In genomic region chr2:84883942-84884341, GRCm38 (mm10) we compare ENCODE assay signal across 15 mouse cellular contexts. TPM values are rescaled to one million over a fixed set of nuclear protein-coding genes. Genes with fewer than 3 reads are reported as not detected.
DNase-seq lines count a peak whose midpoint lies in the region; ATAC-seq and TF ChIP-seq lines count a peak whose summit lies in the region.
"Had no signal": no experiment of that assay in that cellular context is flagged by ENCODE, and none has a peak within 500 bp of the region (broad histone marks: within the 10 kb centered on the region; RNA-seq: fewer than 3 reads in every experiment).

No protein-coding gene starts in this region.

- no peak for DNase-seq in heart, embryonic 10.5 days (ENCODE audit: low spot score)
- no peak for DNase-seq in heart, postnatal 36 days
- no peak for DNase-seq in left cerebral cortex, adult 2 months (ENCODE audit: extremely low spot score in 1 of 2, low spot score in 2 of 2)
- DNase-seq in left cerebral cortex, adult 8-10 months (ENCODE audit: low spot score in 2 of 2) = no peak
- no peak for DNase-seq in cerebellum, adult 9-11 months
- DNase-seq in lung, postnatal 14 days = no peak
- DNase-seq: kidney, postnatal 36 days; lung, postnatal 4 days; right cerebral cortex, postnatal 25 days; thymus, adult 18-20 months had no signal

- ATAC-seq in forebrain, embryonic 13.5 days = no peak
- ATAC-seq in midbrain, embryonic 15.5 days (replicated peaks) = no peak

- intact Hi-C loops in heart, postnatal 36 days (cut with DNase I) = no loop called here
- intact Hi-C loops in left cerebral cortex, adult 2 months (cut with DNase I) = loop anchor here (5.0 to 10.0 kb wide), 2 partner anchors 152 to 329 kb away; partner anchors contain the start of gene Ypel4

- peaks cover 99% of the 10 kb centered on the region for H3K27me3 ChIP-seq in heart, embryonic 10.5 days (ENCODE audit: insufficient read depth, poor library complexity, severe bottlenecking)
- peaks cover 78% of the 10 kb centered on the region for H3K27me3 ChIP-seq in forebrain, embryonic 13.5 days
- peaks cover 42% of the 10 kb centered on the region for H3K27me3 ChIP-seq in midbrain, embryonic 15.5 days (replicated peaks)

- peaks cover 52% of the 10 kb centered on the region for H3K4me1 ChIP-seq in heart, embryonic 10.5 days
- peaks cover 44% of the 10 kb centered on the region for H3K4me1 ChIP-seq in forebrain, embryonic 13.5 days
- peaks cover 40% of the 10 kb centered on the region for H3K4me1 ChIP-seq in midbrain, embryonic 15.5 days

- H3K9me3 ChIP-seq in heart, embryonic 10.5 days = no peaks in the 10 kb centered on the region
- no peaks in the 10 kb centered on the region for H3K9me3 ChIP-seq in forebrain, embryonic 13.5 days (replicated peaks)
- no peaks in the 10 kb centered on the region for H3K9me3 ChIP-seq in midbrain, embryonic 15.5 days
- H3K9me3 ChIP-seq: embryonic facial prominence, embryonic 15.5 days had no signal

- no peaks in the 10 kb centered on the region for H3K36me3 ChIP-seq in heart, embryonic 10.5 days
- H3K36me3 ChIP-seq in forebrain, embryonic 13.5 days (ENCODE audit: poor library complexity, severe bottlenecking) = 0 out of 2 replicates have a peak, but pooled peaks cover 4% of the 10 kb centered on the region
- no peaks in the 10 kb centered on the region for H3K36me3 ChIP-seq in midbrain, embryonic 15.5 days (replicated peaks)
- H3K36me3 ChIP-seq: embryonic facial prominence, embryonic 15.5 days; G1E had no signal

- no peak for TF ChIP-seq CTCF in left cerebral cortex, adult 2 months (IDR thresholded peaks at IDR 0.05)

- peak overlapping the region; percentile 93 for H3K4me2 ChIP-seq in forebrain, embryonic 13.5 days
- peak overlapping the region; percentile 48 for H3K4me2 ChIP-seq in midbrain, embryonic 15.5 days

- H3K9ac ChIP-seq in forebrain, embryonic 13.5 days = no peak overlapping the region
- no peak overlapping the region for H3K9ac ChIP-seq in midbrain, embryonic 15.5 days
- H3K9ac ChIP-seq: embryonic facial prominence, embryonic 15.5 days had no signal

- WGBS in heart, embryonic 10.5 days = 49% methylated on average over 4 of the region's 4 CpGs
- 67% methylated on average over 4 of the region's 4 CpGs for WGBS in forebrain, embryonic 13.5 days
- WGBS in midbrain, embryonic 15.5 days = 67% methylated on average over 4 of the region's 4 CpGs

- 0 out of 2 replicates have a peak overlapping the region, but pooled peaks have one; percentile 45 for H3K4me3 ChIP-seq in heart, embryonic 10.5 days
- H3K4me3 ChIP-seq in left cerebral cortex, adult 2 months = peak overlapping the region; percentile 81
- peak overlapping the region; percentile 73 for H3K4me3 ChIP-seq in forebrain, embryonic 13.5 days
- peak overlapping the region; percentile 19; the same call in 1 of the 2 replicates for H3K4me3 ChIP-seq in midbrain, embryonic 15.5 days
- H3K4me3 ChIP-seq: embryonic facial prominence, embryonic 15.5 days had no signal

- 0 out of 2 replicates have a peak overlapping the region, but pooled peaks have one; percentile 47 for H3K27ac ChIP-seq in heart, embryonic 10.5 days
- peak overlapping the region; percentile 67; the same call in 1 of the 2 replicates for H3K27ac ChIP-seq in left cerebral cortex, adult 2 months
- H3K27ac ChIP-seq in forebrain, embryonic 13.5 days = no peak overlapping the region
- H3K27ac ChIP-seq in midbrain, embryonic 15.5 days = no peak overlapping the region
- H3K27ac ChIP-seq: embryonic facial prominence, embryonic 15.5 days had no signal

RNA-seq across cellular contexts. Expression of gene Rtn4rl2, which starts 2.6 kb away (rescaled TPM):
- 0.33 and 0.88 TPM in 2 replicates for polyA plus RNA-seq in heart, embryonic 10.5 days (2016; fragmentation: Nextera tagmentation; extraction: Ambion mirVana)
- total RNA-seq in heart, postnatal 36 days (2021) = 1 to 10 TPM; 2.6 to 3.2 TPM
- 100 to 1,000 TPM in 1 of 2 experiments, 10 to 100 TPM in 1; 99.5 to 113 TPM for total RNA-seq in left cerebral cortex, adult 2 months (2021)
- 10 to 100 TPM; 57.0 to 74.6 (median 70.2) TPM for total RNA-seq in left cerebral cortex, adult 8-10 months (2022)
- polyA plus RNA-seq in forebrain, embryonic 13.5 days (2015; fragmentation: Nextera tagmentation; extraction: Ambion mirVana) = 3.6 and 5.6 TPM in 2 replicates
- 4.9 and 6.0 TPM in 2 replicates for polyA plus RNA-seq in midbrain, embryonic 15.5 days (2015; fragmentation: Nextera tagmentation; extraction: Ambion mirVana)
- total RNA-seq: G1E; liver, adult 2 months had no signal
- polyA plus RNA-seq: G1E had no signal

RNA-seq across cellular contexts. Expression of gene Slc43a1, which starts 45.3 kb away (rescaled TPM):
- 38.9 and 41.0 TPM in 2 replicates for polyA plus RNA-seq in heart, embryonic 10.5 days (2016; fragmentation: Nextera tagmentation; extraction: Ambion mirVana)
- 1 to 10 TPM; 2.1 to 2.5 TPM for total RNA-seq in heart, postnatal 36 days (2021)
- total RNA-seq in left cerebral cortex, adult 2 months (2021) = under 1 TPM; 0.27 to 0.30 TPM
- under 1 TPM in 2 of 4 experiments, not detected in 2; 0.09 to 0.20 TPM for total RNA-seq in left cerebral cortex, adult 8-10 months (2022)
- polyA plus RNA-seq in forebrain, embryonic 13.5 days (2015; fragmentation: Nextera tagmentation; extraction: Ambion mirVana) = 5.4 and 7.5 TPM in 2 replicates
- polyA plus RNA-seq in midbrain, embryonic 15.5 days (2015; fragmentation: Nextera tagmentation; extraction: Ambion mirVana) = 1.2 and 1.9 TPM in 2 replicates
- polyA plus RNA-seq: G1E had no signal

RNA-seq across cellular contexts. Expression of gene Slc43a3, which starts 52.4 kb away (rescaled TPM):
- 48.4 and 50.9 TPM in 2 replicates for polyA plus RNA-seq in heart, embryonic 10.5 days (2016; fragmentation: Nextera tagmentation; extraction: Ambion mirVana)
- 100 to 1,000 TPM in 1 of 2 experiments, 10 to 100 TPM in 1; 58.7 to 102 TPM for total RNA-seq in heart, postnatal 36 days (2021)
- under 1 TPM in 1 of 2 experiments, not detected in 1; 0.14 TPM for total RNA-seq in left cerebral cortex, adult 2 months (2021)
- total RNA-seq in left cerebral cortex, adult 8-10 months (2022) = 1 to 10 TPM in 3 of 4 experiments, under 1 TPM in 1; 0.49 to 1.2 (median 1.0) TPM
- 5.9 and 6.6 TPM in 2 replicates for polyA plus RNA-seq in forebrain, embryonic 13.5 days (2015; fragmentation: Nextera tagmentation; extraction: Ambion mirVana)
- 3.8 and 5.6 TPM in 2 replicates for polyA plus RNA-seq in midbrain, embryonic 15.5 days (2015; fragmentation: Nextera tagmentation; extraction: Ambion mirVana)

RNA-seq across cellular contexts. Expression of gene Timm10, which starts 57.1 kb away (rescaled TPM):
- polyA plus RNA-seq in heart, embryonic 10.5 days (2016; fragmentation: Nextera tagmentation; extraction: Ambion mirVana) = 82.9 and 92.9 TPM in 2 replicates
- 100 to 1,000 TPM; 105 to 106 TPM for total RNA-seq in heart, postnatal 36 days (2021)
- 10 to 100 TPM; 49.1 to 51.3 TPM for total RNA-seq in left cerebral cortex, adult 2 months (2021)
- total RNA-seq in left cerebral cortex, adult 8-10 months (2022) = 10 to 100 TPM; 45.2 to 52.3 (median 46.5) TPM
- polyA plus RNA-seq in forebrain, embryonic 13.5 days (2015; fragmentation: Nextera tagmentation; extraction: Ambion mirVana) = 58.0 and 62.5 TPM in 2 replicates
- polyA plus RNA-seq in midbrain, embryonic 15.5 days (2015; fragmentation: Nextera tagmentation; extraction: Ambion mirVana) = 70.1 and 82.8 TPM in 2 replicates

Comparison
In these comparisons a context has a peak if more than half of its experiments do, and no peak if none do; other contexts are left out.
1. H3K27ac ChIP-seq: peak in heart, embryonic 10.5 days (single experiment) and left cerebral cortex, adult 2 months (single experiment); none in forebrain, embryonic 13.5 days (single experiment) and midbrain, embryonic 15.5 days (single experiment).
2. H3K4me3 ChIP-seq: peak in every context shown above with its lines; median percentile 81 in left cerebral cortex, adult 2 months; 73 in forebrain, embryonic 13.5 days; 45 in heart, embryonic 10.5 days; 19 in midbrain, embryonic 15.5 days.
3. RNA of gene Rtn4rl2, which starts 2.6 kb away (total RNA-seq): 99.5 to 113 TPM in left cerebral cortex, adult 2 months and 57.0 to 74.6 TPM in left cerebral cortex, adult 8-10 months; 2.6 to 3.2 TPM in heart, postnatal 36 days; every median in the first group is over 10 times any median in the second.
4. RNA of gene Slc43a3, which starts 52.4 kb away (total RNA-seq): 58.7 to 102 TPM in heart, postnatal 36 days; 0.49 to 1.2 TPM in left cerebral cortex, adult 8-10 months and 0.14 TPM in left cerebral cortex, adult 2 months; every median in the first group is over 10 times any median in the second.